Mouse (Mus musculus) midbrain, embryonic 15.5 days (tissue): ENCODE measurements around the gene Olfr414. TPM values are rescaled to one million over a fixed set of nuclear protein-coding genes. Genes with fewer than 3 reads are reported as not detected.

Source experiments
- polyA plus RNA-seq: library from polyadenylated mRNA; unstranded; fragments of >200 nt; fragmentation: Nextera tagmentation; extraction: Ambion mirVana; gene quantifications from 2 replicates; pipeline ENCODE4 v1.2.1, GENCODE M21; 2015

The Olfr414 gene
- polyA plus RNA-seq, 1 experiment from 2014 or later: not detected

Other genes starting within 250 kb of the Olfr414 start
- gene Olfr419, start 172.0 kb upstream of the Olfr414 start, polyA plus RNA-seq: not detected in 2 replicates
- gene Mptx1, start 93.5 kb upstream of the Olfr414 start, polyA plus RNA-seq: not detected in 2 replicates
- not detected in 2 replicates for gene Olfr417, start 58.9 kb upstream of the Olfr414 start, polyA plus RNA-seq
- gene Olfr248, start 33.0 kb upstream of the Olfr414 start, polyA plus RNA-seq: not detected in 2 replicates
- gene Olfr220, start 18.0 kb downstream of the Olfr414 start, polyA plus RNA-seq: not detected in 2 replicates
- 8.5 and 9.0 TPM in 2 replicates for gene Fmn2, start 77.8 kb downstream of the Olfr414 start, polyA plus RNA-seq